Mouse (Mus musculus) heart, postnatal 36 days (tissue): ENCODE results near the gene Arhgef26. TPM values are rescaled to one million over a fixed set of nuclear protein-coding genes. Genes with fewer than 3 reads are reported as not detected.

Source experiments
- DNase-seq, 2 experiments: peaks; one replicate each; pipeline ENCODE4 v3.0.0; 2021 to 2022
- intact Hi-C: fragments of 180-260 bp; cut with DNase I; formaldehyde crosslinking; loops from one replicate; pipeline ENCODE4 v1.15.1; 2025
- total RNA-seq, 2 experiments: library from RNA; stranded (reverse); gene quantifications; 2 replicates each; pipeline ENCODE4 v1.2.3; 2021

The Arhgef26 gene
- total RNA-seq, 2 experiments from 2014 or later: 2.3 to 3.1 TPM

- intact Hi-C loops: loop anchor here (5.0 kb wide), 1 partner anchor 106 kb away; the partner anchor contains the start of gene Arhgef26
- DNase-seq: no peak
These were observed 105.5 kb downstream of the Arhgef26 start for GRCm38 (mm10) chr3:62443582-62444194.

- DNase-seq: no peak
- intact Hi-C loops: loop anchor here (2.0 kb wide), 1 partner anchor 71 kb away; no protein-coding TSS in a partner anchor
These were observed 108.1 kb downstream of the Arhgef26 start for GRCm38 (mm10) chr3:62446271-62446670.

- DNase-seq: peak; percentile 6 to 8
- intact Hi-C loops: loop anchor here (2.0 kb wide), 1 partner anchor 72 kb away; no protein-coding TSS in a partner anchor
These were observed 109.0 kb downstream of the Arhgef26 start for GRCm38 (mm10) chr3:62447151-62447550.

- no peak for DNase-seq
- intact Hi-C loops: no loop called here
These were observed 111.8 kb downstream of the Arhgef26 start for GRCm38 (mm10) chr3:62449871-62450496.

- intact Hi-C loops: no loop called here
- DNase-seq: no peak
These were observed 114.8 kb downstream of the Arhgef26 start for GRCm38 (mm10) chr3:62452961-62453360.

GRCm38 (mm10) chr3:62454096-62454495 lies 116.0 kb downstream of the Arhgef26 start:
- intact Hi-C loops: no loop called here
- DNase-seq: no peak

GRCm38 (mm10) chr3:62455854-62456253 lies 117.7 kb downstream of the Arhgef26 start:
- DNase-seq: no peak
- intact Hi-C loops: loop anchor here (5.0 kb wide), 1 partner anchor 239 kb away; no protein-coding TSS in a partner anchor

- peak; percentile 51 to 73 for DNase-seq
- intact Hi-C loops: loop anchor here (2.0 to 5.0 kb wide), 2 partner anchors 241 to 1214 kb away; no protein-coding TSS in a partner anchor
These were observed 120.3 kb downstream of the Arhgef26 start for GRCm38 (mm10) chr3:62458284-62459013.

- intact Hi-C loops: loop anchor here (2.0 to 5.0 kb wide), 2 partner anchors 242 to 1215 kb away; no protein-coding TSS in a partner anchor
- DNase-seq: no peak
These were observed 121.3 kb downstream of the Arhgef26 start for GRCm38 (mm10) chr3:62459483-62459882.

- intact Hi-C loops: no loop called here
- DNase-seq: no peak
These were observed 126.1 kb downstream of the Arhgef26 start for GRCm38 (mm10) chr3:62464276-62464675.

- intact Hi-C loops: no loop called here
- DNase-seq: no peak
These were observed 132.0 kb downstream of the Arhgef26 start for GRCm38 (mm10) chr3:62470179-62470578.

GRCm38 (mm10) chr3:62484340-62484739 lies 146.2 kb downstream of the Arhgef26 start:
- intact Hi-C loops: no loop called here
- DNase-seq: no peak

- intact Hi-C loops: no loop called here
- DNase-seq: no peak
These were observed 154.4 kb downstream of the Arhgef26 start for GRCm38 (mm10) chr3:62492568-62492967.

- intact Hi-C loops: no loop called here
- no peak for DNase-seq
These were observed 161.2 kb downstream of the Arhgef26 start for GRCm38 (mm10) chr3:62499327-62499726.

GRCm38 (mm10) chr3:62505166-62505900 lies 167.2 kb downstream of the Arhgef26 start:
- DNase-seq: no peak
- intact Hi-C loops: no loop called here

GRCm38 (mm10) chr3:62506488-62507205 lies 168.5 kb downstream of the Arhgef26 start, which contains the start of gene Dhx36:
Gene Dhx36, minus strand, starts transcription at chr3:62507004.
- peak; percentile 96 to 97 for DNase-seq
- intact Hi-C loops: no loop called here

GRCm38 (mm10) chr3:62507206-62507647 lies 169.1 kb downstream of the Arhgef26 start:
- intact Hi-C loops: no loop called here

More at GRCm38 (mm10) chr3:62507206-62507647, 169.1 kb downstream of the Arhgef26 start:
- DNase-seq: no peak
